Mouse (Mus musculus) limb, embryonic 14.5 days (tissue): ENCODE data around the gene Dlg2. TPM values are rescaled to one million over a fixed set of nuclear protein-coding genes. Genes with fewer than 3 reads are reported as not detected.

ENCODE experiments used
- ATAC-seq: fragments of 200-750 bp; cut with Nextera tagmentation; 2 replicates; pipeline ENCODE4 v1.8.0; 2017; ENCODE audit warnings: low read depth, moderate number of reproducible peaks, moderate TSS enrichment; ENCODE audit not compliant: low FRiP score
- DNase-seq: peaks from one replicate; pipeline ENCODE4 v3.0.0-alpha.2; 2015; ENCODE audit warnings: low spot score
- H3K27ac ChIP-seq: fragments of 300-500 bp; sonication (generic); replicated peaks from 2 replicates; pipeline ENCODE4 v1.5.1; 2014; ENCODE audit warnings: low read depth, mild to moderate bottlenecking, low read length, moderate library complexity, mixed read lengths
- H3K27me3 ChIP-seq: fragments of 300-500 bp; sonication (generic); 2 replicates; pipeline ENCODE4 v1.6.1; 2014; ENCODE audit warnings: low read length, mixed read lengths; ENCODE audit not compliant: control insufficient read depth, insufficient read depth
- H3K36me3 ChIP-seq: fragments of 300-500 bp; sonication (generic); 2 replicates; pipeline ENCODE4 v1.6.1; 2014; ENCODE audit warnings: mild to moderate bottlenecking, low read length, moderate library complexity, mixed read lengths; ENCODE audit not compliant: control insufficient read depth, insufficient read depth
- H3K4me1 ChIP-seq: fragments of 300-500 bp; sonication (generic); 2 replicates; pipeline ENCODE4 v1.6.1; 2014; ENCODE audit warnings: antibody characterized with exemption, low read length, mixed read lengths; ENCODE audit not compliant: control insufficient read depth, insufficient read depth
- H3K4me2 ChIP-seq: fragments of 300-500 bp; sonication (generic); replicated peaks from 2 replicates; pipeline ENCODE4 v1.6.1; 2014; ENCODE audit warnings: low read depth, mild to moderate bottlenecking, low read length, moderate library complexity; ENCODE audit not compliant: severe bottlenecking
- H3K4me3 ChIP-seq: fragments of 300-500 bp; sonication (generic); replicated peaks from 2 replicates; pipeline ENCODE4 v1.5.1; 2014; ENCODE audit warnings: low read length
- H3K9ac ChIP-seq: fragments of 300-500 bp; sonication (generic); 2 replicates; pipeline ENCODE4 v1.6.1; 2014; ENCODE audit warnings: mild to moderate bottlenecking, low read depth, low read length, moderate library complexity; ENCODE audit not compliant: severe bottlenecking
- H3K9me3 ChIP-seq: fragments of 300-500 bp; sonication (generic); 2 replicates; pipeline ENCODE4 v1.6.1; 2016; ENCODE audit warnings: low read length; ENCODE audit not compliant: control insufficient read depth
- POLR2A ChIP-seq: fragments of 200-500 bp; IDR thresholded peaks from 2 replicates; pipeline ENCODE4 v1.8.0; 2012; ENCODE audit warnings: inconsistent platforms, mild to moderate bottlenecking, moderate library complexity, borderline replicate concordance; ENCODE audit not compliant: insufficient read depth, insufficient read length; ENCODE audit errors: extremely low read depth
- WGBS: fragments of 180-500 bp; shearing (Covaris S2); extraction: QIAGEN DNeasy Blood & Tissue Kit; methylation state at CpG from one replicate; pipeline ENCODE4 v1.1.7; 2014; 5-methylcytosine and 5-hydroxymethylcytosine counted together
- polyA plus RNA-seq, 2 experiments: library from polyadenylated mRNA; depleted of rRNA in 1 of 2; stranded (reverse) in 1 of 2; unstranded in 1 of 2; fragments of >200 nt; fragmentation: Nextera tagmentation in 1 of 2; extraction: Ambion mirVana in 1 of 2; gene quantifications; 2 replicates each; pipeline versions ENCODE4 v1.2.1 to v1.2.3; 2012 to 2014

The Dlg2 gene
- polyA plus RNA-seq, 2 experiments: 4.6 to 7.3 TPM

DNA sequence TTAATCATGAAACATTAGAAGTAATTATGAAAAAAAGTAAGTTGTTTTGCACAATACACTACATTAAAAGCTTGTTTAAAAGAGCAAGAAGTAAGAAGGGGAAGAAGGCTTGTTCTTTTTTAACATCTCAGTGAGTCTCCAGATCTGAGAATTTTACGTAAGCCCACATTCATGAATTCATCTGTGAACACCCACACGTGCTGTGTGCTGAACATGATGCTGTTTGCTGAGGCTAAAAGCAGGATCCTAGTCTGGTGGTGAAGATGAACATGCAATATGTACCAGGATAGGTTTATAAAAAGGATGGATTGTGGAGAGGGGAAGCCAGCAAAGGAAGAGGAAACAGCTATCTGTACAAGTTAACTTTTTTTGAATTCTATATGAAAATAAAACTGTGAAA is 819.7 kb downstream of the Dlg2 start:
- H3K27ac ChIP-seq: no peak overlapping the region
- H3K4me1 ChIP-seq: no peaks in the 10 kb centered on the region
- H3K27me3 ChIP-seq: no peaks in the 10 kb centered on the region
- no peaks in the 10 kb centered on the region for H3K9me3 ChIP-seq
- no peaks in the 10 kb centered on the region for H3K36me3 ChIP-seq
- 79% methylated on average over 2 of the region's 2 CpGs for WGBS
- ATAC-seq (no peak), DNase-seq (no peak)
- H3K9ac ChIP-seq: no peak overlapping the region
- no peak overlapping the region for H3K4me3 ChIP-seq
- no peak for TF ChIP-seq POLR2A
- no peak overlapping the region for H3K4me2 ChIP-seq

DNA sequence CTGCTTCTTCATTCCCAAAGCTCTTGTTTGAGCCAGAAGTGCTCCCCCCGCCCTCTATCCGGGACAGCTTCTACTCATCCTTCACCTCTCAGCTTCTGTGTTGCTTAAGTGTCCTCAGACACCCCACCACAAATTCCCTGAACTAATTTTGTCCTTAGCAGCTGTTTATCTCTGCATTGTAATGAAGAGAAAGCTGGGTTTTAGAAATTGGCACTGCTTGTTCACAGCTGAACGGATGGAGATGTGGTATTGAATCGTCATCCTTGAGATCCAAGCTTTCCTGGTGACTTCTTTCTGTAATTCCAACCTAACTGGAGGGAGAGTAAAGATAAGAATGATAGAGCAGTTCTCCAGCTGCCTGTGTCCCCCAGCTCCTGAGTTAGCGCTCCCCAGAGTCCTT is 834.7 kb downstream of the Dlg2 start:
- H3K27ac ChIP-seq: no peak overlapping the region
- H3K36me3 ChIP-seq: no peaks in the 10 kb centered on the region
- TF ChIP-seq POLR2A: no peak
- no peak overlapping the region for H3K9ac ChIP-seq
- H3K4me1 ChIP-seq: no peaks in the 10 kb centered on the region
- H3K4me3 ChIP-seq: no peak overlapping the region
- no peaks in the 10 kb centered on the region for H3K9me3 ChIP-seq
- H3K4me2 ChIP-seq: no peak overlapping the region
- H3K27me3 ChIP-seq: no peaks in the 10 kb centered on the region
- 84% methylated on average over 5 of the region's 5 CpGs for WGBS
- ATAC-seq (no peak), DNase-seq (no peak)

DNA sequence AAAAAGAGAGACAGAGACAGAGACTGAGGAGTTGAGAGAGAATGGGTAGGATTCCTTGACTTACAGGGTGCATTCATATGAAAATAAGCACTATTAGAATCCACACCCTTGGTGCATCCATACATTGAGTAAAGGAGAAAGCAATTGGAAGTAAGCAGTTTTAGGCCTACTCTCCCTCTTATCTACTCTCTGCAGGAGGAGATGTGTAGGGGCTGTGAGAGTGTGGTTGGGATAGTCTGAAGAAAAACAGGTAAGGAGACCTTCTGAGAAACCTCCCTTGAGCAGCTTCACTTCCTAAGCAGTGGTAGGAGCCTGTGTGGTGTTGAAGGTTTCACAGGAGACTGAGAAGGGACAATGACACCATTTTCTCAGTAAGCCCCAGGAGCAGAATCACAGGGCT is 868.6 kb downstream of the Dlg2 start:
- DNase-seq: no peak
- ATAC-seq: no peak
- Histone ChIP-seq H3K9me3 (no peaks in the 10 kb centered on the region), H3K27me3 (no peaks in the 10 kb centered on the region), H3K4me3 (no peak overlapping the region), H3K9ac (no peak overlapping the region), H3K36me3 (no peaks in the 10 kb centered on the region), H3K4me2 (no peak overlapping the region), H3K4me1 (no peaks in the 10 kb centered on the region), H3K27ac (no peak overlapping the region)
- no peak for TF ChIP-seq POLR2A

DNA sequence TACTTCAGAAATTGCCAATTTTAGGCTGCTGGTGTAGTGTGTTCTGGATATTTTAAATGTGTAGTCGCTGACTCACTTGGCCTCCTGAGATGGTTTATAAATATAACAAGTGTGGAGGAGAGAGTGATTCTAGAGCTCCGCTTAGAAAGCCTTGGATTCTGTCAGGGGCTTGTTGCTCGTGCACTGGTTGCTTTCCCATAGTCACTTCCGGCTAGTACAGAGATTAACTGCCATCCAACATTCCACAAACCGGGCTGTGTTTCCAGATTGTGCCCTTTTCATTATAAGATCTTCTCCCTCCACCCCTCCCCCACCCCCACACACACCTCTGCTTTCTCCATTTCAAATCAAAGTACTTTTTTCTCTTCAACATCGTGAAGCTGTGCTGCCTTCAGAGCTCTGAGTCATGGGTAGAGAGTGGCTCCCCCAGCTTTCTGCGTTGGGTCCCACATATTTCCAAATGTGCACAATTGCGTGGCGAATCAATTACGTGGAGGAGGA is 893.4 kb downstream of the Dlg2 start:
- no peak for TF ChIP-seq POLR2A
- H3K27me3 ChIP-seq: no peaks in the 10 kb centered on the region
- no peak overlapping the region for H3K27ac ChIP-seq
- H3K9ac ChIP-seq: no peak overlapping the region
- DNase-seq (no peak), ATAC-seq (no peak)
- no peaks in the 10 kb centered on the region for H3K9me3 ChIP-seq
- H3K4me1 ChIP-seq: no peaks in the 10 kb centered on the region
- H3K36me3 ChIP-seq: no peaks in the 10 kb centered on the region
- no peak overlapping the region for H3K4me2 ChIP-seq
- 75% methylated on average over 10 of the region's 10 CpGs for WGBS
- H3K4me3 ChIP-seq: no peak overlapping the region

DNA sequence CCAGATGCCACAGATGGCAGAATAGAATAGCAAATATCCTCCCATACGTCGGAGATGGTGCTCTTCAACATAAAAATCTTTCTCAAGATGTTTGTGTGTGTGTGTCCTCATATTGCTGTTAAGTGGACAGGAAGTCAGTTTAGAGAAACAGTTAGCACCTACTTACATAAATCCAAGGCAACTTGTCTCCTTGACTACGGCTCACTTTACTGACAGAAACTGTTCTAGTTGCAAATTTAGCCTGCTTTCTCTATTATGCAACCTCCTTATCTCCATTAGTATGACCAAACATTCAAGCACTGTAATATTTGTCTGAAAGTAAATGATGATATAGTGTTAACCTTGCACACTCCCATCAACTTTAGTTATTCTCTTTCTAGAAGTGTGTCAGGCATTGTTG is 905.8 kb downstream of the Dlg2 start:
- H3K4me3 ChIP-seq: no peak overlapping the region
- H3K4me2 ChIP-seq: no peak overlapping the region
- 68% methylated on average over 3 of the region's 3 CpGs for WGBS
- DNase-seq (no peak), ATAC-seq (no peak)
- H3K27ac ChIP-seq: no peak overlapping the region
- no peak for TF ChIP-seq POLR2A
- no peaks in the 10 kb centered on the region for H3K9me3 ChIP-seq
- no peaks in the 10 kb centered on the region for H3K36me3 ChIP-seq
- H3K27me3 ChIP-seq: no peaks in the 10 kb centered on the region
- no peak overlapping the region for H3K9ac ChIP-seq
- H3K4me1 ChIP-seq: no peaks in the 10 kb centered on the region

DNA sequence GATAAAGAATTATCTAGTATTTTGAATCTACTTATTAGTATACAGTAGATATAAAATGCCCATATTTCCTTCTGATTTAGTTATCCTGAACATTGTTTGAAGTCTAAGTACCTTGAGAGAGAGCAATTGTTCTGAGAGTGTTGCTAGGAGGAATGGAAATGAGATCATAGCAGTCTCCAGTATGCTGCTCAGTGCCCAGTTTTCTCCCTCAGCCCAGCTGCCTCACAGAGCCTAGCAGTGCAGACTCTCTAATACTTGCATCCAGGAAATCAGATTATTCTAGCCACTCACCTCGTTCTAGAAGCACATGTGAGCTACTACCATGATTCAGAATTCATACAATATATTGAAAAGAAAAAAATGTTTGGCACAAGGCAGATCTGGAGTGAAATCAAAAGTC is 907.4 kb downstream of the Dlg2 start:
- no peak overlapping the region for H3K4me2 ChIP-seq
- no peak for TF ChIP-seq POLR2A
- no peak for DNase-seq
- no peaks in the 10 kb centered on the region for H3K27me3 ChIP-seq
- no peaks in the 10 kb centered on the region for H3K9me3 ChIP-seq
- H3K36me3 ChIP-seq: no peaks in the 10 kb centered on the region
- no peak overlapping the region for H3K9ac ChIP-seq
- no peaks in the 10 kb centered on the region for H3K4me1 ChIP-seq
- 36% methylated on average over 1 of the region's 1 CpGs for WGBS
- H3K27ac ChIP-seq: no peak overlapping the region
- no peak for ATAC-seq
- H3K4me3 ChIP-seq: no peak overlapping the region
